Mouse (Mus musculus) C2C12 (cell line): ENCODE data around the gene Epn2. TPM values are rescaled to one million over a fixed set of nuclear protein-coding genes. Genes with fewer than 3 reads are reported as not detected.

Experiments
- H3K27me3 ChIP-seq: one replicate; pipeline ENCODE4 v1.6.1; 2011; ENCODE audit not compliant: control insufficient read depth, insufficient read depth, insufficient read length
- H3K36me3 ChIP-seq: one replicate; pipeline ENCODE4 v1.6.1; 2011; ENCODE audit not compliant: control insufficient read depth, insufficient read depth
- H3K4me3 ChIP-seq: one replicate; pipeline ENCODE4 v1.5.1; 2011; ENCODE audit warnings: mild to moderate bottlenecking, control low read depth; ENCODE audit not compliant: poor library complexity, insufficient read depth, severe bottlenecking
- H3K79me2 ChIP-seq: one replicate; pipeline ENCODE4 v1.6.1; 2011; ENCODE audit not compliant: control insufficient read depth, insufficient read depth
- H3K79me3 ChIP-seq: one replicate; pipeline ENCODE4 v1.6.1; 2011; ENCODE audit warnings: low read depth, control low read depth
- H3ac ChIP-seq: one replicate; pipeline ENCODE3; 2011; ENCODE audit warnings: low read depth; ENCODE audit not compliant: control insufficient read depth, insufficient read length
- CEBPB ChIP-seq: IDR thresholded peaks from one replicate; pipeline ENCODE4 v1.6.1; 2011; ENCODE audit warnings: low read depth, mild to moderate bottlenecking, control low read depth, moderate library complexity
- CTCF ChIP-seq: IDR thresholded peaks from one replicate; pipeline ENCODE4 v1.5.1; 2011; ENCODE audit not compliant: control insufficient read depth, insufficient read depth, insufficient read length
- FOSL1 ChIP-seq: IDR thresholded peaks from one replicate; pipeline ENCODE4 v1.8.0; 2011; ENCODE audit warnings: mild to moderate bottlenecking, low read length; ENCODE audit not compliant: poor library complexity, insufficient read depth, severe bottlenecking
- MAX ChIP-seq: IDR thresholded peaks from one replicate; pipeline ENCODE4 v1.6.1; 2011; ENCODE audit warnings: mild to moderate bottlenecking, control low read depth
- MYOD1 ChIP-seq: IDR thresholded peaks from one replicate; pipeline ENCODE4 v1.6.1; 2011; ENCODE audit warnings: low read depth; ENCODE audit not compliant: control insufficient read depth, insufficient read length
- MYOG ChIP-seq: IDR thresholded peaks from one replicate; pipeline ENCODE4 v1.6.1; 2011; ENCODE audit not compliant: control insufficient read depth, insufficient read length; ENCODE audit errors: extremely low read depth
- USF1 ChIP-seq: IDR thresholded peaks from one replicate; pipeline ENCODE4 v1.6.1; 2011; ENCODE audit warnings: low read depth, mild to moderate bottlenecking, control low read depth, moderate library complexity
- polyA plus RNA-seq: library from polyadenylated mRNA; unstranded; fragments of >200 nt; fragmentation: generic; extraction: Trizol; gene quantifications from one replicate; pipeline ENCODE4 v1.2.1, GENCODE M21; 2012; ENCODE audit warnings: missing spikeins

Epn2 gene
- polyA plus RNA-seq, 1 experiment = 21.1 TPM

GRCm38 (mm10) chr11:61481239-61482090 lies 98.0 kb downstream of the Epn2 start:
- Histone ChIP-seq H3K79me3 (no peaks in the 10 kb centered on the region), H3K4me3 (no peak overlapping the region), H3K79me2 (no peaks in the 10 kb centered on the region), H3K36me3 (no peaks in the 10 kb centered on the region), H3K27me3 (peaks cover 9% of the 10 kb centered on the region), H3ac (no peak overlapping the region)
- no peak for TF ChIP-seq CEBPB
- no peak for TF ChIP-seq FOSL1
- TF ChIP-seq USF1 = no peak
- no peak for TF ChIP-seq MAX
- TF ChIP-seq CTCF = no peak
- TF ChIP-seq MYOG = no peak
- no peak for TF ChIP-seq MYOD1

GRCm38 (mm10) chr11:61478788-61479187 lies 100.7 kb downstream of the Epn2 start:
- no peaks in the 10 kb centered on the region for H3K79me3 ChIP-seq
- H3K4me3 ChIP-seq = no peak overlapping the region
- H3K36me3 ChIP-seq = no peaks in the 10 kb centered on the region
- no peaks in the 10 kb centered on the region for H3K79me2 ChIP-seq
- H3ac ChIP-seq = no peak overlapping the region
- H3K27me3 ChIP-seq = peaks cover 13% of the 10 kb centered on the region
- TF ChIP-seq CEBPB (no peak), CTCF (no peak), MAX (no peak), USF1 (no peak), FOSL1 (no peak), MYOD1 (no peak), MYOG (no peak)

- H3K79me3 ChIP-seq = no peaks in the 10 kb centered on the region
- peaks cover 16% of the 10 kb centered on the region for H3K27me3 ChIP-seq
- H3K79me2 ChIP-seq = no peaks in the 10 kb centered on the region
- TF ChIP-seq FOSL1 (no peak), USF1 (no peak), MAX (no peak), CTCF (no peak), MYOD1 (no peak), MYOG (no peak), CEBPB (no peak)
- no peak overlapping the region for H3ac ChIP-seq
- H3K4me3 ChIP-seq = no peak overlapping the region
- no peaks in the 10 kb centered on the region for H3K36me3 ChIP-seq
These were observed 101.7 kb downstream of the Epn2 start for GRCm38 (mm10) chr11:61477566-61478508.

- no peak overlapping the region for H3ac ChIP-seq
- H3K79me3 ChIP-seq = no peaks in the 10 kb centered on the region
- H3K27me3 ChIP-seq = peaks cover 16% of the 10 kb centered on the region
- TF ChIP-seq MYOG = no peak
- TF ChIP-seq USF1 = no peak
- TF ChIP-seq CTCF = no peak
- no peak for TF ChIP-seq CEBPB
- no peak for TF ChIP-seq FOSL1
- TF ChIP-seq MAX = no peak
- no peak for TF ChIP-seq MYOD1
- H3K79me2 ChIP-seq = no peaks in the 10 kb centered on the region
- H3K4me3 ChIP-seq = no peak overlapping the region
- no peaks in the 10 kb centered on the region for H3K36me3 ChIP-seq
These were observed 102.6 kb downstream of the Epn2 start for GRCm38 (mm10) chr11:61476786-61477382.

- H3K79me3 ChIP-seq = no peaks in the 10 kb centered on the region
- no peaks in the 10 kb centered on the region for H3K36me3 ChIP-seq
- H3K4me3 ChIP-seq = no peak overlapping the region
- no peak overlapping the region for H3ac ChIP-seq
- no peak for TF ChIP-seq FOSL1
- TF ChIP-seq CTCF = no peak
- no peak for TF ChIP-seq USF1
- TF ChIP-seq CEBPB = no peak
- TF ChIP-seq MYOD1 = no peak
- TF ChIP-seq MYOG = no peak
- no peak for TF ChIP-seq MAX
- H3K79me2 ChIP-seq = no peaks in the 10 kb centered on the region
- H3K27me3 ChIP-seq = peaks cover 22% of the 10 kb centered on the region
These were observed 105.9 kb downstream of the Epn2 start for GRCm38 (mm10) chr11:61473630-61474029.

- H3K27me3 ChIP-seq = peaks cover 28% of the 10 kb centered on the region
- H3K36me3 ChIP-seq = no peaks in the 10 kb centered on the region
- H3K79me3 ChIP-seq = no peaks in the 10 kb centered on the region
- no peaks in the 10 kb centered on the region for H3K79me2 ChIP-seq
- no peak overlapping the region for H3K4me3 ChIP-seq
- TF ChIP-seq USF1 (no peak), FOSL1 (no peak)
- H3ac ChIP-seq = no peak overlapping the region
These were observed 108.6 kb downstream of the Epn2 start for GRCm38 (mm10) chr11:61470880-61471279.
